Mouse (Mus musculus): ENCODE data around the gene Ppil2. TPM values are rescaled to one million over a fixed set of nuclear protein-coding genes. Genes with fewer than 3 reads are reported as not detected.

The Ppil2 gene
- 168 and 171 TPM in 2 replicates for polyA plus RNA-seq (2015; fragmentation: Nextera tagmentation; extraction: Ambion mirVana)

DNA sequence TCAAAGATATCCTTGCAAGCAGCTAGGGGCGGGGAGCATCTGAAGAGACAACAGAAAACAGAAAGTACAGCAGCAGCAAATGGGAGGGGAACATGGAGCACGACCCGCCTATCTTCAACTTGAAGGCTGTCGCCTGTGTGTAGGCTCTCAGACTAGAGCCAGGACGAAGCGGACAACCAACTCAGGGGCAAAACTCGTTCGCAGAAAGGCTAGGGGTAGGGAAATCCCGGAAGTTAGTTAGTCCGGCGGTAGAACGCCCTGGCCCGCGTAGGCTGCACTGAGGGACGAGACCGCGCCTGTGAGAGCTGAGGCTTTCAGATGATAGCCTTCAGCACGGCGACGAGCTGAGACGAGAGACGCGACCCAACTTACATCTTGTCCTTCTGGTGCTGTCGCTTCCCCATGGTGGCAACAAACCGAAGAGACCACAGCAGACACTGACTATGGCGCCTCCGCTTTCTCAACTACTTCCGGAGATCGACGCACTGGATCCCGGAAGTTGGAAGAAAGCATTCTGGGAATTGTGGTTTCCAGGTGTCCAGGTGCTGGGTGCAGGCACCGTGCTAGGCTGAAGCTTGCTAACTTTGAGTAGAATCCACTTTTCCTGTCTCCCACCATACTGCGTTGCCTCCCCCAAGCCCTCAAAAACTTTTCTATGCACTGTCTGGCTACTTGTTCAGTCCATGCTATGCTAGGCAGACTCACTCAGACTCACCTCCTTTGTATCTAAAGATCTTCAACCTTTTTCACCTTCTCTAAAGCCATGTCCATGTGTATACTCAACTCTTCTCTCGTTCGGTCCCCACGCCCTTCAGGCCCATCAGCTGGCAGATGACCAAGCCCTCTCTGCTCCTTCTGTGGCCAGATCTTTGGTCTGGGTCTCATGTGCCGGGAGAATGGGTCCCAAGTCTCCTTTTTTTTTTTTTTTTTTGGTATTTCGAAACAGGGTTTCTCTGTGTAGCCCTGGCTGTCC, at the start of gene Ppil2:
TSS of gene Ppil2 (minus strand) at position 487 of the 973 bp plus-strand sequence.
- Histone ChIP-seq H3K27ac (peak within 1 kb of the TSS; percentile 51), H3K36me3 (peaks cover 41% of the 10 kb centered on the region), H3K4me1 (replicated peaks) (peaks cover 13% of the 10 kb centered on the region), H3K4me2 (replicated peaks) (peak within 1 kb of the TSS; percentile 70), H3K9me3 (no peaks in the 10 kb centered on the region), H3K9ac (replicated peaks) (peak within 1 kb of the TSS; percentile 79), H3K4me3 (replicated peaks) (peak within 1 kb of the TSS; percentile 81), H3K27me3 (no peaks in the 10 kb centered on the region)
- WGBS = 10% methylated on average over 38 of the region's 38 CpGs
- peak; percentile 89 for ATAC-seq

DNA sequence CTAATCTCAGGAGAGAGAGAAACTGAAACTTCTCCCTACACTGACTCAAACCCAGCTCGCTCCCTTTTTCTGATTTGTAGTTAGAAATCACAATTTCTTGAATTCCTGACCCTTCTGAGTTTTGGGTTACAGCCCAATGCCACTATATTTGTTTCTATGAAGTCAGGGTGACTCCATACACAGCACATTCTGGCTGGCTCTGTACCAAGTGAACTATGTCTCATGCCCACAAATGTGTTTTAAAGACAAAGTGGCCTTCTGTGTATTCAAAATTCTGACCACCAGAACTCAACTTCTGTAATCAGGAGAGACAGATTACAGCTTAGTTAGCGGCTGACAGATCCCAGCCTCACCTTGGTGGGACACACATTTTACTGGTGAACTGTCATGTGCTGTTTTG, 43.3 kb upstream of the Ppil2 start:
- no peak overlapping the region for H3K27ac ChIP-seq
- ATAC-seq = no peak
- H3K4me1 ChIP-seq (replicated peaks) = no peaks in the 10 kb centered on the region
- H3K9ac ChIP-seq (replicated peaks) = no peak overlapping the region
- H3K4me2 ChIP-seq (replicated peaks) = no peak overlapping the region
- H3K9me3 ChIP-seq = no peaks in the 10 kb centered on the region
- H3K4me3 ChIP-seq (replicated peaks) = no peak overlapping the region
- peaks cover 65% of the 10 kb centered on the region for H3K36me3 ChIP-seq
- WGBS = 94% methylated on average over 2 of the region's 2 CpGs
- H3K27me3 ChIP-seq = no peaks in the 10 kb centered on the region

DNA sequence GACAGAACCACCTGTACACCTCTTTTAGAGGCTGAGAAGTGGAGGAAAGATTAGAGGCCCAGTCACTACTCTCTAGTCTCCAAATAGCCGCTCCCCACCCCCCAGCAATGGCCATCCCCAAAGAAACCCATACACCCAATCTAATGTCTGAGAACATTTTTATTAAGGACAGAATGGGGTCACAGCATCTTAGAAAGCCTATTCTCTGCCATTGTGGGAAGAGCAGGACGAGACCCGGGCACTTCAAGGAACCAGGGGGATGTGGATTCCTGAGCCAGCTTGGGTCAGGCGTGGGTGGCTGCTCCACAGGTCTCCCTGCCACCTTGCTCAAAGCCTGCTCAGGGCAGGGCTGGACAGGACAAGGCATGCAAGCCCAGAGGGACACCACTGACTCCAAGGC, 40.8 kb upstream of the Ppil2 start:
- Histone ChIP-seq H3K36me3 (peaks cover 43% of the 10 kb centered on the region), H3K4me1 (replicated peaks) (peaks cover 17% of the 10 kb centered on the region), H3K9ac (replicated peaks) (no peak overlapping the region), H3K27ac (no peak overlapping the region), H3K27me3 (0 out of 2 replicates have a peak, but pooled peaks cover 2% of the 10 kb centered on the region), H3K4me3 (replicated peaks) (no peak overlapping the region), H3K9me3 (no peaks in the 10 kb centered on the region), H3K4me2 (replicated peaks) (no peak overlapping the region)
- WGBS = 98% methylated on average over 4 of the region's 4 CpGs
- ATAC-seq = no peak

DNA sequence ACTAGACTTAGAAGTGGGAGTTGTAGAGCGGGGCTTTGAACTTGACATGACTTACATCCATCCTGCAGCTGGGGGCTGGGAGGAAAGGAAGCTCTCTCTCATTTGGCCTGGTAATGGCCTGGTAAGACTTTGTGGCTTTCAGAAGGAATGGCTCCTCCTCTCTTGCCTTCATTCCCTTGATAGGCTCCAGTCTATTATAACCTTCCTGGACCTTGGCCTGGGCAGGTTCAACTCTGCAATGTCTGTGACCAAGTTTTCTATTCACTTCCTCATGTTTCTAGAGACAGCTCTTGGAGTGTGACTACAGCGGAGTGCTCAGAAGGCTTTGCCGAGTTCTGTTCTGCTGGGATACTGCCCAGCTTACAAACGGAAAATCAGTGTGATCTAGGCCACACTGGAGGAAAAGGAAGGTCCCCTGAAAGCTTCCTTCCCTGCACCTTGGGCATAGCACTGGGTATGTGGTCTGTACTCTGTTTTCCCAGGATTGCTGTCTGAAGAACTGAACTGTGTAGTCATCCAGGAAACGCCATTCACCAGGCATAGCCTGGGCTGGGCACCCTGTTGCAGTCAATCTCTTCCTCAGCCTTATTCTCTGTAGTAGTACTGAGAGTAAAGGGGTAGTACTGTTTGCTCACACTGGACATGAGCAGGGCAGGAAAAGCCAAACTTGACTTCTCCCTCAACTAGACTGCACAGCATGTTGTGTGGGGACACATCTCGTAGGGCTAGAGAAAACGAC, 39.6 kb upstream of the Ppil2 start:
- peaks cover 37% of the 10 kb centered on the region for H3K36me3 ChIP-seq
- H3K4me2 ChIP-seq (replicated peaks) = no peak overlapping the region
- peaks cover 18% of the 10 kb centered on the region for H3K4me1 ChIP-seq (replicated peaks)
- no peak for ATAC-seq
- no peak overlapping the region for H3K27ac ChIP-seq
- 90% methylated on average over 7 of the region's 7 CpGs for WGBS
- no peaks in the 10 kb centered on the region for H3K9me3 ChIP-seq
- 0 out of 2 replicates have a peak, but pooled peaks cover 2% of the 10 kb centered on the region for H3K27me3 ChIP-seq
- H3K4me3 ChIP-seq (replicated peaks) = no peak overlapping the region
- no peak overlapping the region for H3K9ac ChIP-seq (replicated peaks)

DNA sequence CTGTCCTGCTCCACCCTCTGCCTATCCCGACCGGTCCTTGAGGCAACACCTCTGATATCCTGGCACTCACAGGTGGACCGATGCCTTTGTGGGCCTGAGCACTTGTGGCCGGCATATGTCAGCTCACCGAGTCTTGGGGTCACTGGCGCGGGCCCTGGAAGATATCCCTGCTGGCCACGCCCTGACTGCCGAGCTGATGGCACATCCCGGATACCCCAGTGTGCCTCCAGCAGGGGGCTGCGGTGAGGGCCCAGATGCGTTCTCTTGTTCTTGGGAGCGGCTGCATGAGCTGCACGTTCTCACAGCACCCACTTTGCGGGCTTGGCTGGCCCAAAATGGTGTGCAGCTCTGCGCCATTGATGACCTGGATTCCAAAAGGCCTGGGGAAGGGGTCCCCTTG, 37.0 kb upstream of the Ppil2 start:
- no peaks in the 10 kb centered on the region for H3K9me3 ChIP-seq
- H3K9ac ChIP-seq (replicated peaks) = peak overlapping the region; percentile 76
- 9% methylated on average over 16 of the region's 16 CpGs for WGBS
- 0 out of 2 replicates have a peak, but pooled peaks cover 2% of the 10 kb centered on the region for H3K27me3 ChIP-seq
- H3K4me2 ChIP-seq (replicated peaks) = peak overlapping the region; percentile 92
- H3K27ac ChIP-seq = no peak overlapping the region
- H3K4me3 ChIP-seq (replicated peaks) = peak overlapping the region; percentile 62
- peaks cover 18% of the 10 kb centered on the region for H3K36me3 ChIP-seq
- ATAC-seq = peak; percentile 21
- peaks cover 18% of the 10 kb centered on the region for H3K4me1 ChIP-seq (replicated peaks)

DNA sequence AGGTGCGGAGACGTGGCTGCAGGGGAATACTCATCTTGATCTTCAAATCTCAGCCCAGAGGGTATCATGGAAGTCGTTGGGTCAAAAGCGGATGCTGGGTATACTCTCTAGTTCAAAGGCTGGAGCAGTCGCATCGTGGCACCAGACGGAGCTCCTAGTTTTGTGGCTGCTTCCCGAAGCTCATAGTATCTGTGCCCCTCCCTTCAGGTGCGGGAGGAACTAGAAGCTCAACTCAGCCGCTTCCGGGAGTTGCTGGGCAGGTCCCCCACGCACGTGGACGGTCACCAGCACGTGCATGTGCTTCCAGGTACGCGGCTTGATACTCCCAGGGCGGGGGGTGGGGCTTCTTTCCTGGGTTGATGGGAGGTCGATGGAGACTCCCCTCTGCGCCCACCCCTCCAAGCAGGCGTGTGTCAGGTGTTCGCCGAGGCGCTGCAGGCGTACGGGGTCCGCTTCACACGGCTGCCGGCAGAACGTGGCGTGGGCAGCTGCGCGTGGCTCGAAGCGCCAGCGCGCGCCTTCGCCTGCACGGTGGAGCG, 36.4 kb upstream of the Ppil2 start:
- Histone ChIP-seq H3K4me1 (replicated peaks) (peaks cover 18% of the 10 kb centered on the region), H3K27ac (peak overlapping the region; percentile 65; the same call in 1 of the 2 replicates), H3K36me3 (peaks cover 12% of the 10 kb centered on the region), H3K4me2 (replicated peaks) (peak overlapping the region; percentile 92), H3K27me3 (0 out of 2 replicates have a peak, but pooled peaks cover 2% of the 10 kb centered on the region), H3K9me3 (no peaks in the 10 kb centered on the region), H3K4me3 (replicated peaks) (peak overlapping the region; percentile 62), H3K9ac (replicated peaks) (peak overlapping the region; percentile 76)
- ATAC-seq = peak; percentile 49
- under 1% methylated on average over 41 of the region's 41 CpGs for WGBS

DNA sequence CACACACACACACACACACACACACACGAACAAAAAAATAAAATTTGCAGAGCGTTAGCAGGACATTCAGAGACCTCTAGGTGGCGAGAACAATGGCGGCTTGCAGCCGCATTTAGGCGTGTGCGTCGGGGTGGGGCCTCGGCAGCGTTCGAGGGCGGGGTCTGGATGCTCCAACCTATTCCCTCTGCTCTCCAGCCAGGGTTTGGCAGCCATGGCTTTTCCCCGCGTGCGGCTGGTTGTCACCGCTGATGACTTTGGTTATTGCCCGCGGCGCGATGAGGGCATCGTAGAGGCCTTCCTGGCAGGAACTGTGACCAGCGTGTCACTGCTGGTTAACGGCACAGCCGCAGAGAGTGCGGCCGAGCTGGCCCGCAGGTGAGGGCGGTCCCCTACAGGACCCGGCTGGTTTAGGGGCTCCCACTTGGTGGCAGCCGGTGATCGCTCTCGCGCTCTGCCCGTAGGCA, 35.7 kb upstream of the Ppil2 start, which contains the start of gene Ccdc116:
TSS of gene Ccdc116 (minus strand) at position 458 of the 464 bp plus-strand sequence.
- under 1% methylated on average over 34 of the region's 34 CpGs for WGBS
- peak within 1 kb of the TSS; percentile 65; the same call in 1 of the 2 replicates for H3K27ac ChIP-seq

DNA sequence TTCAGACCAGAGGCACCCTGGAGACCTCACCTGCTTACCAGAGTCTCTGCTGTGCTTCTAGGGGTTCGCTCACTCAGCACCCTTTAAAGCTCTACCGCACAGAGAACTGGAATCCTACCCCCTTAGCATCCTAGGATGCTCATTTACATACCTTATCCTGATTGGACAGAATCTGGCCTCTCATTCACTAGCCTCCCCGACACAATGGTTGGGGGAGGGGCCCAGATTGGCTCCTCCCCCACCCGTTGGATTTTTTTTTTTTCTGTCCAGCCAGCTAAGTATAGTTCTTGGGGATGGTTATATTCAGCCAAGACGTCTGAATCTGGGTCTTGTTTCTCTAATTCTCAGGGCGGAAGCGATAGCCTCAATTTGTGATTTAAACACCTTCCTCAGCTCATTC, 33.3 kb upstream of the Ppil2 start, which contains the start of gene Ydjc:
TSS of gene Ydjc (plus strand) at position 283 of the 400 bp plus-strand sequence.
- Histone ChIP-seq H3K27me3 (0 out of 2 replicates have a peak, but pooled peaks cover 2% of the 10 kb centered on the region), H3K4me3 (replicated peaks) (no peak within 1 kb of the TSS), H3K9ac (replicated peaks) (no peak within 1 kb of the TSS), H3K9me3 (no peaks in the 10 kb centered on the region), H3K4me2 (replicated peaks) (no peak within 1 kb of the TSS), H3K36me3 (no peaks in the 10 kb centered on the region), H3K4me1 (replicated peaks) (peaks cover 18% of the 10 kb centered on the region), H3K27ac (no peak within 1 kb of the TSS)
- WGBS = 17% methylated on average over 7 of the region's 7 CpGs
- no peak for ATAC-seq

More for the DNA sequence above, 35.7 kb upstream of the Ppil2 start, which contains the start of gene Ccdc116:
- peaks cover 7% of the 10 kb centered on the region for H3K36me3 ChIP-seq
- peak within 1 kb of the TSS; percentile 76 for H3K9ac ChIP-seq (replicated peaks)
- H3K4me1 ChIP-seq (replicated peaks) = peaks cover 18% of the 10 kb centered on the region
- 0 out of 2 replicates have a peak, but pooled peaks cover 2% of the 10 kb centered on the region for H3K27me3 ChIP-seq
- H3K9me3 ChIP-seq = no peaks in the 10 kb centered on the region
- peak; percentile 91 for ATAC-seq
- H3K4me2 ChIP-seq (replicated peaks) = peak within 1 kb of the TSS; percentile 92
- H3K4me3 ChIP-seq (replicated peaks) = peak within 1 kb of the TSS; percentile 62

DNA sequence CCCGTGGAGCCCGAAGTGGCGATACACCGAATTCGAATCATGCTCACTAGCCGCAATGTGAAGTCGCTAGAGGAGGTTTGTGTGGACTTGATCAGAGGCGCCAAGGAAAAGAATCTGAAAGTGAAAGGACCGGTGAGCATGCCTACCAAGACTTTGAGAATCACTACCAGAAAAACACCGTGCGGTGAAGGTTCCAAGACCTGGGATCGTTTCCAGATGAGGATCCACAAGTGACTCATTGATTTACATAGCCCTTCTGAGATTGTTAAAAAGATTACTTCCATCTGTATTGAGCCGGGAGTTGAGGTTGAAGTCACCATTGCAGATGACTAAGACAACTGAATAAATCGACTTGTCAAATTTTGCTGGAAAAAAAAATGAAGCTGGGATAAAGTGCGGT, 26.3 kb upstream of the Ppil2 start:
- H3K4me1 ChIP-seq (replicated peaks) = peaks cover 6% of the 10 kb centered on the region
- H3K36me3 ChIP-seq = no peaks in the 10 kb centered on the region
- WGBS = 88% methylated on average over 15 of the region's 15 CpGs
- ATAC-seq = no peak
- H3K27ac ChIP-seq = no peak overlapping the region
- no peaks in the 10 kb centered on the region for H3K27me3 ChIP-seq
- H3K4me2 ChIP-seq (replicated peaks) = no peak overlapping the region
- no peak overlapping the region for H3K4me3 ChIP-seq (replicated peaks)
- no peaks in the 10 kb centered on the region for H3K9me3 ChIP-seq
- H3K9ac ChIP-seq (replicated peaks) = no peak overlapping the region

DNA sequence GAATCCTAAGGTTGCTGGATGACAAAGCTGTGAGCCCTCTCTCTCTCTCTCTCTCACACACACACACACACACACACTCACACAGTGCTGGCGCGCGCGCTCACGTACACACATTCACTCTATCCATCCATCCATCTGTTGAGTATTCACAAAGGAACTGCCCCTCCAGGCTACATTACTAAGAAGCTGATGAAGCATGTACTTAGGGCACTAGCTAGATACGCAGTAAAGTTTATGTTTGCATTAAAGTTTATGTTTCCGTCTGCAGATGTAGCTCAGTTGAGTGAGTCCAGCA, 21.8 kb upstream of the Ppil2 start:
- no peak for ATAC-seq
- H3K4me1 ChIP-seq (replicated peaks) = peaks cover 20% of the 10 kb centered on the region
- no peaks in the 10 kb centered on the region for H3K27me3 ChIP-seq
- peak overlapping the region; percentile 85 for H3K4me3 ChIP-seq (replicated peaks)
- H3K9me3 ChIP-seq = no peaks in the 10 kb centered on the region
- peak overlapping the region; percentile 48; the same call in 1 of the 2 replicates for H3K9ac ChIP-seq (replicated peaks)
- 33% methylated on average over 7 of the region's 7 CpGs for WGBS
- peak overlapping the region; percentile 97 for H3K4me2 ChIP-seq (replicated peaks)
- no peak overlapping the region for H3K27ac ChIP-seq
- H3K36me3 ChIP-seq = no peaks in the 10 kb centered on the region

DNA sequence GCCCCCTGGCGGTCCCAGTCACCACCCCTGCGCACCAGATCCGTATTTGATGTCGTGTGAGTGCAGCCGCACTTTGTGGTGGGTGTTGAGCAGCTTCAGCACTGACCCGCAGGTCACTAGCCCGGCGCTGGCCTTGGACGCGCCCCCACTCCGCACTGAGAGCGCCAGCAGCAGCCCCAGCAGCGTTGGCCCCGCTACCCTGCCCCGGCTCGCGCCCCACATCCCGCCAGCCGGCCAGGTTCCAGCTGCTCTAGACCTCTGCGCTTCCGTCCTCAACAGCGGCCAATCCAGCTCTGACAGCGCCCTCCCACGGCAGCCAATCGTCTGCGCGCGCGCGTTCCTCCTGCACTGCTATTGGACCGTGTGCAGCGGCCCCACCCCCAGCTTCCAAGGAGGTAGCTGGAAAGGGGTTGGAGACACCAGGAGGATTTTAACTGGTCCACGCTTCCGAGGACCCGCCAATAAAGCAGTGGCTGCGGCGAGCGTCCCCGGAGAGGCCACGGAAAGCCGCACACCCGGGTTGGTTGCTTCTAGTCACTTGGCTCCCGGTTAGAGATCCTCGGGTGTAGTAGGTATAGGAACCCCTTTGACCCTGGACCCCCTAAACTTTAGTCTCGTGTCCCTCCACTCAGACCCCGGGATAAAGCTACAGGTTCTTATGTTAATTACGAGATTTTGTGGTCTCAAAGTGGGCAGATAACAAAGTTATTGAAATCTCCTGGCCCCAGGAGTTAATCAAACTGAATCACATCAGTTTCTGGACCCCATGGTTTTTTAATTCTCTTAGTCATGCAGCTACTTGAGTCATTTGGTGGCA, 21.2 kb upstream of the Ppil2 start, which contains the start of gene Sdf2l1:
TSS of gene Sdf2l1 (minus strand) at position 295 of the 817 bp plus-strand sequence.
- Histone ChIP-seq H3K9me3 (no peaks in the 10 kb centered on the region), H3K27ac (peak within 1 kb of the TSS; percentile 82), H3K9ac (replicated peaks) (peak within 1 kb of the TSS; percentile 78), H3K4me1 (replicated peaks) (peaks cover 20% of the 10 kb centered on the region), H3K4me3 (replicated peaks) (peak within 1 kb of the TSS; percentile 85), H3K4me2 (replicated peaks) (peak within 1 kb of the TSS; percentile 97), H3K36me3 (no peaks in the 10 kb centered on the region), H3K27me3 (no peaks in the 10 kb centered on the region)
- WGBS = under 1% methylated on average over 47 of the region's 47 CpGs
- peak; percentile 99 for ATAC-seq

Data from midbrain, embryonic 13.5 days (tissue).